Mouse (Mus musculus): ENCODE data around the gene Gltp. TPM values are rescaled to one million over a fixed set of nuclear protein-coding genes. Genes with fewer than 3 reads are reported as not detected.

Gltp gene
- total RNA-seq, 2 experiments from 2014 or later, result 20.5 to 23.2 TPM

DNA sequence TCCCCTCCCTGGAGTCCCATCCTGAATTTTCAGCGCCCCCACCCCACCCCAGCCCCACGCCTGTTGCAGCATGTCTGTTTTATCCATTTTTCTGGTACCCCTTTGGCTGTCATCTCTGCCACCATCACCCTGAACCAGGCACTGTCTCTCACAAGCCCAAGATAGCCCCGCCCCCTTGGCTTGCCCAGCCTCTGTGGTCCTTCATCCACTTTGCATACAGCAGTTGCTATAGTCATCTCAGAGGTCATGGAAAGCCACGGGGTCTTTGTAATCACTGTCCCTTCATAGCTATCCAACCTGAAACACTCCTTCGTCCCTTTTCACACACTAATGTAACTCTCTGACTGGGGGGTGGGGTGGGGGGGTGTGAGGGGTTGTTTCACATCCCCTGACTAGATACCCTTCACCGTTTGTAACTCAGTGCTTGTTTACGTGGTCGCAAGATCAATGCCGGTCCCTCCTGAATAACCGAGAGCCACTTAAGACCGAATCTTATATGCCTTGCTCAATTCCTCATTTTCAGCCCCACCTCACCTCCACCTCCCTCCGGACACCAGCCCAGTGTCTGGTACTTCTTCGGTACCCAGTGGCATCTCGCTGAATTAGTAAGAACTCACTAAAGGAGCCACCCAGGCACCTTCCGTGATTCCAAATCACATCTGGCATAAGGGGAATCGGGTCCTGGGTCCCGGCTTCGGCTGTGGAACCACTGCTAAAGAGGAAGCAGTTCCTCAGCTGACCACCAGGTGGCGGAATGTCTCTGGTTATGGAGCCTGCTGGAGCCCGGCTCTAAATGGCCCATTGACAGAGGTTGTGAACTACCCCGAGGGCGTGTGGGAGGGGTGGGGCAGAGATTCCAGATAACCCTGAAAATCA, 51.8 kb downstream of the Gltp start:
- intact Hi-C loops (cut with DNase I), result loop anchor here (2.0 to 5.0 kb wide), 2 partner anchors 28 to 53 kb away; partner anchors contain the start of gene Gltp

DNA sequence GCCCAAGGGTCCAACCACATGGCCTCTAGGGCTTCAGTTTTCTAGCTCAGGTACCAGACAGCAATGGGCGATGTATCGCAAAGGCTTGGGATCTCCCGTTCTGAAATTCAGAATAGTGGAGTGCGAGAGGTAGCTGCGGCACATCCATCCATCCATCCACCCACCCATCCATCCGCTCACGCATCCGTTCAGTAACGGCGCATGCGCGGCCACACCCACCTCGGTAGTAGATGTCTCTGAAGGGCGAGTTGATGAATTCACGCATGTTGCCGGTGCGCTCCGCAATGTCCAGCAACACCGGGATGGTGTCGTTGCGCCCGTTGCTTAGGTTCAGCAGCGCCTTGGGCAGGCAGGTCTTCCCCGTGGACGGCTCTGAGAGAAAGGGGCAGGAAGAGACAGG, 54.7 kb downstream of the Gltp start:
- no peak for DNase-seq (ENCODE audit: extremely low spot score in 1 of 2, low spot score in 2 of 2)
- intact Hi-C loops (cut with DNase I), result loop anchor here (5.0 kb wide), 1 partner anchor 56 kb away; the partner anchor contains the start of gene Gltp

More for the DNA sequence above, 51.8 kb downstream of the Gltp start:
- peak; percentile 82 to 87 for DNase-seq (ENCODE audit: extremely low spot score in 1 of 2, low spot score in 2 of 2)

DNA sequence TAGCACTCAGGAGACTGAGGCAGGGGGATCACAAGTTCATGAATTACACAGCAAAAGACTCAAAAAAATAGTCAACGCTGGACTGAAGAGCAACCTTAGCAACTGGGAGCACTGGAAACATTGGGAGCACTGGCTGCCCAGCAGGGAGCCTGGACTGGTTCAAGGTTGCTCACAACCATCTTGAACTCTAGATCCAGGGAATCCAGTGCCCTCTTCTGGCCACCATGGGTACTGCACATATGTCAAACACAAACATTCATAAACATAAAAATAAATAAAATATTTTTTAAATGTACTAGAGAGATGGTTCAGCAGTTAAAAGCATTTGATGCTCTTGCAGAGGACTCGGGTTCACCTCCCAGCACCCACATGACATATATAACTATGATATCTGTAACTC, 59.4 kb downstream of the Gltp start:
- intact Hi-C loops (cut with DNase I), result no loop called here
- DNase-seq (ENCODE audit: extremely low spot score in 1 of 2, low spot score in 2 of 2), result no peak

DNA sequence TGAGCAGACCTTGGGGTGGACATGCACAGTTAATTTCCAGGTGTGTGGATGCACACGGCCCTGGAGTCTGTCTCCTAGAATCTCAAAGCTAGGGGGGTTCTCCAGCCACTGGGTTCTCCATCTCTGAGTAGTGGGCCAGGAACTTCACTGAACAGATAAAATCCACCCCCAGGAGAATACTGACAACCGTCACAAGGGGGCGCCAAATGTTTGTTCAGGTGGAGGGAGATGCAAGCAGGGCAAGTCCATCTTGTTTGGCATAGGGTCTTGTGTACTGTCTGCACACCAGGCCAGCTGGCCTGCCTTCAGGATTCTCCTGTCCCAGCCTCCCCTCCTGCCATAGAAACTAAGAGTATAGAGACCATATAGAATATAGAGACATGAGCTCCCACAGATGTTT, 65.2 kb downstream of the Gltp start:
- intact Hi-C loops (cut with DNase I), result loop anchor here (5.0 kb wide), 1 partner anchor 42 kb away; no protein-coding TSS in a partner anchor
- peak in 1 of 2 experiments; percentile 79 for DNase-seq (ENCODE audit: extremely low spot score in 1 of 2, low spot score in 2 of 2)

DNA sequence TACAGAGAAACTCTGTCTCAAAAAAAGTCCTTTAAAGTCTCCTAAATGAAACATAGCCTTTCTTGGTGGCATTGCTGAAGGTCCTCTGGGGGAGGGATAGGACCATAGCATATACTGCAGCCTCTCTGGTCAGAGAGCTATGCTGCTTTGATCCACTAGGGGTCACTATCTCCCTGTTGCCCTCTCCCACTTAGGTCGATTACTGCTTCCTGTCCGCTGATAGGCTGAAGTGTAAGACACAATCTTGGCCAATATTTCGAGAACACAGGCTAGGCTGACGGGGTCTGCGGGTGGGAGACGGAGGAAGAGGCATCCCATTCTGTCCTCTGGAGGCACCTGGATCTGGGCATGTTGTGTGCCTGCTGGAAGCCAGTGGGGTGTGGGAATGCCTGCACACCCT, 70.5 kb downstream of the Gltp start:
- intact Hi-C loops (cut with DNase I), result no loop called here
- no peak for DNase-seq (ENCODE audit: extremely low spot score in 1 of 2, low spot score in 2 of 2)

Small RNA genes lying within 50 kb of the gene (microRNA-seq; reads per million reads assigned to microRNA genes)
- 1.4 reads per million for gene Mir7028

Other genes starting within 250 kb of the Gltp start
- gene Mmab, start 246.9 kb downstream of the Gltp start, total RNA-seq (2021), result 10 to 100 TPM; 30.9 TPM
- 10 to 100 TPM; 60.7 to 62.7 TPM for gene Mvk, start 246.7 kb downstream of the Gltp start, total RNA-seq (2021)
- gene Fam222a, start 123.0 kb downstream of the Gltp start, total RNA-seq (2021), result 1 to 10 TPM; 6.4 to 7.4 TPM
- gene Trpv4, start 32.6 kb downstream of the Gltp start, total RNA-seq (2021), result under 1 TPM; 0.64 to 0.79 TPM
- gene Tchp, start 16.8 kb upstream of the Gltp start, total RNA-seq (2021), result 10 to 100 TPM; 13.0 to 15.4 TPM
- 10 to 100 TPM; 34.7 to 36.3 TPM for gene Ankrd13a, start 83.7 kb upstream of the Gltp start, total RNA-seq (2021)
- gene Git2, start 84.5 kb upstream of the Gltp start, total RNA-seq (2021), result 10 to 100 TPM; 46.8 to 47.2 TPM
- 100 to 1,000 TPM; 165 to 184 TPM for gene 1500011B03Rik, start 132.5 kb upstream of the Gltp start, total RNA-seq (2021)
- not detected for gene 4930519G04Rik, start 162.7 kb upstream of the Gltp start, total RNA-seq (2021)
- 1 to 10 TPM; 1.3 to 2.0 TPM for gene Gm9936, start 167.7 kb upstream of the Gltp start, total RNA-seq (2021)
- gene Oasl2, start 206.0 kb upstream of the Gltp start, total RNA-seq (2021), result 1 to 10 TPM in 1 of 2 experiments, under 1 TPM in 1; 0.43 to 1.1 TPM
- gene Oasl1, start 232.3 kb upstream of the Gltp start, total RNA-seq (2021), result not detected

All from left cerebral cortex, postnatal 10 days (tissue).